Mouse (Mus musculus): ENCODE measurements at regions not wholly inside any gene's neighbourhood (a gene's known extent, or its start where the extent isn't known, plus 50 kb on each side); places are given as distances from the start of the nearest gene placed in this dataset.

- TF ChIP-seq EP300 (IDR thresholded peaks at IDR 0.05; ENCODE audit: low read depth) = no peak
- no peak for TF ChIP-seq CTCF (IDR thresholded peaks at IDR 0.05; ENCODE audit: low read depth)
These were observed 180.1 kb upstream of the Irx2 start for GRCm38 (mm10) chr13:72448458-72449058.

Data from liver, postnatal 0 days (tissue).